Mouse (Mus musculus): Measurements from ENCODE around the gene Smim24.

Gene Smim24

DNA sequence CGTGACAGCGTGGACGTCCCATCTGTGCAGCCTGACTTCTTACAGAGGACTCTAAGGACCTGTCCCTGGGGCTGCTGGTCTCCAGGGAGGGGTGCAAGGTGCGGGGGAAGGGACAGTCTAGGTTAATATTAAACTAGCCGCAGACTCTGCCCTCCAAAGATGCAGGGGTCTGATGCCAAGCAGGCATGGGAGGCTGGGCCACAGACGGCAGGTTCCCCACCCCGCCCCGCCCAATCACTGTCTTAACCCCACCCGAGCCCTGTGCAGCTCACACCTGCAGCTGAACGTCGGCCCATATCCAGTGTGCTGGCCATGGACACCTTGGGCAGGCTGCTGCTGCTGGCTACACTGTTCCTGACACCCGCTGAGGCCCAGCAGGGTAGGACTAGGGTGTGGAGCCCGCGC, at the start of gene Smim24:
Smim24 (plus strand) TSS at position 271 of the 405 bp plus-strand sequence.
- DNase-seq: no peak

DNA sequence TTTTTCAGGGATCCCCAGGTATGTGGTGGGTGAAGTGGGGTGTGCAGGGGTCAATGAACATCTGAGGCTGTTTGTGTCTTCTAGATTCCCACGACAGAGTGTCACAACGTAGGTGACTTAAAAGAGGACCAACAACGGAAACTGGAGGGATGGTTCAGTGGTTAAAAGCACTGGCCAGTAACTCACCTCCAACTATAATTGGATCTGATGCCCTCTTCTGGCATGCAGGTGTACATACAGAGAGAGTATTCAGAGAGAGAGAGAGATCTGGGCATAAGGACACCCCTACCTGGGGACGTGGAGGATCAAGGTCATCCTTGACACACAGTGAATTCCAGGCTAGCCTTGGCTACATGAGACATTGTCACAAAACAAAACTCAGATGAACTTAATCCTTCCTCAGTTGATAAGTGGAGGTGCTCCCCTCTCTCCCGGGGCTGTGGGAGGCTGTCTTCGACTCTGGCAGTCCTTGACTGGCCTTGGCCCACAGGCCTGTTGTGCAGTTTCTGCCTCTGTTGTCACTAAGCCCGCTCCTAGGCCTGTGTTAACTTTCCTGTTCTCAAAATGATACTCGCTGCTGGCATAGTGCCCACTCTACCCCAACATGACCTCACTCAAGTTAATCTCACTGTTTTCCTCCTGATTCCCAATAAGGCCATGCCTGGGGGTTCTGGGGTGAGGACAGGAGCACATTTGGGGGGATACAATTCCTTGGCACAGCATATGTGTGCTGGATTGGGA, 48.3 kb upstream of the Smim24 start:
- DNase-seq: no peak

- DNase-seq: no peak
Observed at GRCm38 (mm10) chr10:81345162-81345534, 47.7 kb upstream of the Smim24 start.

GRCm38 (mm10) chr10:81346453-81347067, 46.3 kb upstream of the Smim24 start:
- peak; percentile 82 to 85 for DNase-seq

DNA sequence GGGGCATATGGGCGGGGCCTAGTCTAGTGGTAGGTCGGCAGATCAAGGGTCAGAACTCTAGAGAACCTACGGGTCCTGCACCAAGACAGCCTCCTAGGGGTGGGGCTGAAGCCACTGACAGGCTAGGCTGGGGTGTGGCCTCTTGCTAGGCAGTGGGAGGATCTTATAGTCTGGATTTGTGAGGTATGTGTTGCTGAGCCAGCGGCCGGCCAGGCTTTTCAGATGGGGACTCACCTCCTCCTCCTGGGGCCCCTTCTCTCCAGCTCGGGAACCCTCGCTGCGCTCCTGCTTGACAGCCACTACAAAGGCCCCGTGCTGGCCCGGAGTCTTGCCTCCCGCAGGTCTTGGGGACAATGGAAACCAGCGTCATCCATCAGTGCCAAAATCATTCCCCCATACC, 43.7 kb upstream of the Smim24 start:
- DNase-seq: peak in 1 of 2 experiments; percentile 68

GRCm38 (mm10) chr10:81349961-81350350, 42.9 kb upstream of the Smim24 start:
- no peak for DNase-seq

DNA sequence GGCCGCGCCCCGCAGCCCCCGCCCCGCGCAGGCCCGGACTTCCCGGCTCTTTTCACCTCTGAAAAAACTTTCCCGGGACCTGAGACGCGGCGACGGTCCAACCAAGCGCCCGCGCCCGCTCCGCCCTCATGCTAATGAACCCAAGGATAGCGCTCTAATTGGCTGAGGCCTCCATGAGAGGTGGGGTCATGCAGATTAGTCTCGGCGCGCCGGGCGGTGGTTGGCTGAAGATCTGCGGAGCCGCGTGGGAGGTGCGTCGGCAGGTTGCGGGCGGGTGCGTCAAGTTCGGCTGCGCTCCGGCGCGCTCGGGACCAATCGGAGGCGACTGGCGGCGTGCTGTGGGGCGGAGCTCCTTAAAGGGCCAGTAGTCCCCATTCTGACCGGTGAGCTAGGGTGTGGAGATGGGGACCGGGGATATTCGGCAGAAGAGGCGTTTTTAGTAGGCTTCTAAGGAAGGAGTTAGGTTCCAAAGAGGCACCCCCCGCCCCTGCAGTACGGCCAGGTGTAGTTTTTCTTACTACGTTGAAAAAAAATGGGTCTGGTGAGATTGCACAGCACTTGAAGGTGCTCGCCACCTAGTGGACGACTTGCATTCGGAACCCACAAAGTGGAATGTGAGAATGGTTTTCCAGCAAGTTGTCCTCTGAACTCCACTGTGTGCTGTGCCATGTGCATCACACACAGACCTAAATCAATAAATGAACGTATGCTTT, 42.3 kb upstream of the Smim24 start, which contains the start of gene Hmg20b:
Hmg20b (minus strand) TSS at position 130 of the 713 bp plus-strand sequence.
- DNase-seq: peak; percentile 99 to 100

- DNase-seq: no peak
Observed at GRCm38 (mm10) chr10:81351678-81352291, 41.1 kb upstream of the Smim24 start.

DNA sequence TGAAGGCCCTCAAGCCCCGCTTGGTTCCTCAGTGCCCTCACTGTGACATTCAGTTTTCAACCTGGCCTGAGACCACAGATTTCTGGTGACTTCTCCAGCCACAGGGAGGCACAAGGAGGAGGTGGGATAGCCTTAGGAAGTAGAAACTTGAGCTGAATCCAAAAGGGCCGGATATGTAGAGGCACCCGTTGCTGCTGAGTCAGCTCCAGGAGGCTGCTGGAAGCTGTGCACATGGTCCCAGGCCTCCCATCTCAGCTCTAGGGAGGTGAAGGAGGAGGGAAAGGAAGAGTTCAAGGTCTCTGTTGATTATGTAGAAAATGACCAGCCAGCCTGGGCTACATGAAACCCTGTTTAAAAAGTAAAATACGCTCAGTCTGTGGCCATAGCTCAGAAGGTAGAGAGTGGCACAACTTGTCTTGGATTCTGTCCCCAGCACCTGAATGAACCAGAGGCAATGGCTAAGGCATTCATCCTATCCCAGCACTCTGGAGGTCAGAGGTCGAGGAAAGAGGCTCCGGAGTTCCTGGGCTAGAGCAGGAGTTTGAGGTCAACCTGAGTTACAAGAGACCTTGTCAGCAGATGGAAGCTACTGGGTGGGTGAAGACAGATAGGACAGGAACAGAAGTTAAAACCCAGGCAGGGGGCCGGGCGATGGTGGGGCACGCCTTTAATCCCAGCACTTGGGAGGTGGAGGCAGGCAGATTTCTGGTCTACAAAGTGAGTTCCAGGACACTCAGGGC, 37.9 kb upstream of the Smim24 start:
- no peak for DNase-seq

DNA sequence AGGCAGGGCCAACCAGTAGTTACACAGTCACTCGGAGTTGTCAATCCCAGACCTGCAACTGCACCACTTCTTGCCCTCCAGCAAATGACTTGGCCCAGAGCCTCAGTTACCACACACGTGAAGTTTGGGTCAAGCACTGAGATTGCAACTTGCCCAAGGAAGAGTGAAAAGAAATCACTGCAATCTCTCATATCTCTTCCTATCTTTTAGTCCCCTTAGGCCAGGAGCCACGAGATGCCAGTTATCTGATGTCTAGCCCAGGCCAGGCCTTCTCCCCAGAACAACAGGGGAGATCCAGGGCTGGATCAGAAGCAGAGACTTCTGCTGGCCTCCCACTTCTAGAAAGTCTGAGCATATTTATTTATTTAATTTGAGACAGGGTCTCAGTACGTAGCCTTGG, 37.3 kb upstream of the Smim24 start:
- no peak for DNase-seq

GRCm38 (mm10) chr10:81356352-81356990, 36.4 kb upstream of the Smim24 start:
- DNase-seq: peak in 1 of 2 experiments; percentile 42

DNA sequence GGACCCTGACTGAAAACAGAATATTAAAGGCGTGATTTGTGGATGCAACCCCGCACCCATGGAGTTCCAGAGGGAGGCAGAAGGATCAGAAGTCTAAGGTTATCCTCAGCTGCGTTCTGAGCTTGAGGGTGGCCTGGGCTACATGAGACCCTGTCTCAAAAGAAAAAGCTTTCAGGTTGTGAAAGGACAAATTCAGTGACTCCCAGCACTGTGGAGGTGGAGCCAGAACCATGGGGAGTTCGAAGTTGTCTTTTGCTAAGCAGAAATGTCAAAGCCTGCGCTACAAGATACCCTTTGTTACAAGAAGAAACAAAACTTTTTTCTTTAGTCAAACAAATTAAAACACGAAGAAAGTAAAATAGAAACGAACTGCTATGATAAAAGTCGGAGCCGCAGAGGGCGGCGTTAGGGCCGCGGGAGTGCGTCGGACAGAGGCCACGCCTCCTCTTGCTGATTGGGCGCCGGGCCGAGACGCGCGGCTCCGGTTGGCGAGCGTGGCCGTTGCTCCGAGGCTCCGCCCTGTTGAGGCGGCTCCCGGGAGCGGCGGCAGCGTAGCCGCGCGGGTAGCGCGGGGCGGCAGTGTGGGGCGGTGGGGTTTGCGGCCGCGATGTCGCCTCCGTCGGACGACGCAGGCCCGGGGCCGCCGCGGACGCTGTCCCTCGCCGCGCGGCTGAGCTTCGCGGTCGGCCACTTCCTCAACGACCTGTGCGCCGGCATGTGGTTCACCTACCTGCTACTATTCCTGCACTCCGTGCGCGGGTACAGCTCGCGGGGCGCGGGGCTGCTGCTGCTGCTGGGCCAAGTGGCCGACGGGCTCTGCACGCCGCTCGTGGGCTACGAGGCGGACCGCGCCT, 35.6 kb upstream of the Smim24 start, which contains the start of gene Mfsd12:
Mfsd12 (plus strand) TSS at position 501 of the 854 bp plus-strand sequence.
- DNase-seq: peak; percentile 94 to 95

- DNase-seq: no peak
Observed at GRCm38 (mm10) chr10:81358209-81358608, 34.6 kb upstream of the Smim24 start.

DNA sequence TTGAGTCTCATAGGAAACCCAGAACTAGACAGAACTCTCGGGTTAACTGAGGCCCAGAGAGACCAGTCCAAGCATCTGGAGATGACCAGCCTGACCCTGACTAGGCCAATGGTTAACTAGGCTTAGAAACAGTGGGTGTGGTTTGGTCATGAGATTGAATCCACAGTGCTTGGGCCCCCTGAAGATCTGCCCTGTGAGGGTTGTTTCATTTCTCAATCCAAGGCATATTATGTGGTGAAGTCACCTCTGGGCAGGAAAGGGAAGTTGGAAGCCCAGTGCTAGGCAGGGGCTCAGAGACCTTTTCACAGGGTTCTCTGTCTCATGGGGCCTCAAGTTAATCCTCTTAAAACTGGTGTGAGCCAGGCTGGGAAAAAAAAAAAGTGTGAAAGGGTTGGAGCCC, 34.0 kb upstream of the Smim24 start:
- peak in 1 of 2 experiments; percentile 46 for DNase-seq

- no peak for DNase-seq
Observed at GRCm38 (mm10) chr10:81360721-81361120, 32.1 kb upstream of the Smim24 start.

DNA sequence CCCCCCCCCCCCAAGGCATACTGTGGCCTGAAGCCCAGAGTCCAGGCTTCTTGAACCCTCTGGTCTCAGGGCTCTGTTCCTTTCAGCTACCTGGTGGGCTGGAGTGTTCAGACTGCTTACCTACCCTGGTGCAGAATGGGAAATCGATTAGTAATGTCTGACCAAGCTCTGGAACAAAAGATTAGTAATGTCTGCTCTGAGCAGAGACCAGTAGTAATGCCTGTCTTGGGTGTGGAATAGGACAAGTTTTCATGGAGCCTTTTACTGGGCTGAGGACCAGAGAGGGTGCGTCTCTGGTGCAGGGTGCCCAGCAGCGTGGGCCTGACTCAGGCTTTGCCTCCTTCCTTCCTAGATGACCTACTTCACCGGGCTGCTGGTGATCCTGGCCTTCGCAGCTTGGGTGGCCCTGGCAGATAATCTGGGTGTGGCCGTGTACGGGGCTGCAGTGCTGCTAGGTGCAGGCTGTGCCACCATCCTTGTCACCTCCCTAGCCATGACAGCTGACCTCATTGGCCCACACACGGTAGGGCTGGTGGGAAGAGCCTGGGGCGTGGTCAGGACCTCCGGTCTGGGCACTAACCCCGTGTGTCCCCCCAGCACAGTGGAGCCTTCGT, 30.4 kb upstream of the Smim24 start:
- no peak for DNase-seq

- no peak for DNase-seq
Observed at GRCm38 (mm10) chr10:81363436-81364346, 29.2 kb upstream of the Smim24 start.

DNA sequence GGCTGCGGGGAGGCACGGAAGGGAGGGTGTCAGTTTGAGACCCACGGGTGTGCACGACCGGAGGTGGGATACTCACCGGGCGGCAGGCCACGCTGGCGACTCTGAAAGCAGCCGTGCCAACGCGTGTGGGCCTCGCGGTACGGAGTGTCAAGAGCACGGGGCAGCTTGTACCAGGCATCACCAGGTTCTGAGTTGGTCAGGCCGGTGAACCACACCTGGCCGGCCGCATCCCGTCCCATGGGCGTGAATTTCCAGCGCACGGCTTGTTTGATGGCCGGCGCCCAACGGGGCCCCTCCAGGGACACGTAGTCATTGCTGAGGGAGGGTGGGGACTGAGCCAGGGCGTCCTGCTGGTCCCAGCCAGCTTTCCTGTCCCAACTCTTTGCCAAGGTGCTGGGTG, 28.2 kb upstream of the Smim24 start:
- peak in 1 of 2 experiments; percentile 60 for DNase-seq

- DNase-seq: no peak
Observed at GRCm38 (mm10) chr10:81365073-81365472, 27.8 kb upstream of the Smim24 start.

All from lung, postnatal 4 days (tissue).